Mouse (Mus musculus) liver, embryonic 14.5 days (tissue): ENCODE data around the gene Amigo3.
A peak's percentile ranks its signal among the peaks of the same experiment; 100 is the strongest.

Experiments
- CTCF ChIP-seq: IDR thresholded peaks from 2 replicates; pipeline ENCODE4 v1.5.1; 2016; ENCODE audit warnings: antibody characterized with exemption, low read depth, control low read depth
- EP300 ChIP-seq: IDR thresholded peaks from 2 replicates; pipeline ENCODE4 v1.6.1; 2016; ENCODE audit warnings: antibody characterized with exemption, low read depth

DNA sequence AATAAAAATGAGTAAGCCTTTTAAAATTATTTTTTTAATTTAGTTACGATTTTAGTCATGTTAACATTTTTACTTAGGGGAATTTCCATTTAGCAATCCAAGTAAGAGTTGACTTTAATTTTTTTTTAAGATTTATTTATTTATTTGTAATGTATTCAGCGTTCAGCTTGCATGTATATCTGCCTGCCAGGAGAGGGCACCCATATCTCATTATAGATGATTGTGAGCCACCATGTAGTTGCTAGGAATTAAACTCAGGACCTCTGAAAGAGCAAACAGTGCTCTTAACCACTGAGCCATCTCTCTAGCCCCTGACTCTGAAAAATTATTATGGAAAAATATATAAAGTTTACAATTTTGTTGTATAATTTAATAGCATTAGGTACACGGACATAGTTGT, 26.4 kb upstream of the Amigo3 start:
- TF ChIP-seq CTCF: peak; percentile 18; the same call in 1 of the 2 replicates
- TF ChIP-seq EP300: no peak
